13 mouse cellular contexts compared by ENCODE assay signal in genomic region chr8:12811231-12811630, GRCm38 (mm10). TPM values are rescaled to one million over a fixed set of nuclear protein-coding genes. Genes with fewer than 3 reads are reported as not detected.
DNase-seq lines count a peak whose midpoint lies in the region; ATAC-seq and TF ChIP-seq lines count a peak whose summit lies in the region.
"Had no signal": no experiment of that assay in that cellular context is flagged by ENCODE, and none has a peak within 500 bp of the region (broad histone marks: within the 10 kb centered on the region; RNA-seq: fewer than 3 reads in every experiment).

No protein-coding gene starts in this region.

- H3K27ac ChIP-seq in gastrocnemius, adult 2 months, result no peak overlapping the region
- H3K27ac ChIP-seq in lung, embryonic 14.5 days (ENCODE audit: low read depth), result no peak overlapping the region
- no peak overlapping the region for H3K27ac ChIP-seq in ES-E14 (ENCODE audit: insufficient read depth, low read depth, low read length, poor library complexity, severe bottlenecking)
- H3K27ac ChIP-seq: hindbrain, embryonic 10.5 days had no signal

- no peaks in the 10 kb centered on the region for H3K4me1 ChIP-seq in lung, embryonic 14.5 days (ENCODE audit: insufficient read depth)
- H3K4me1 ChIP-seq in ES-E14 (ENCODE audit: control insufficient read depth in 2 of 2, insufficient read depth in 2 of 2, low read length in 2 of 2, poor library complexity in 1 of 2), result no peaks in the 10 kb centered on the region

- intact Hi-C loops in gastrocnemius, adult 2 months (cut with DNase I), result loop anchor here (5.0 kb wide), 2 partner anchors 54 to 134 kb away; partner anchors contain the start of gene Atp11a

- H3K9me3 ChIP-seq in lung, embryonic 14.5 days (ENCODE audit: low read depth, low read length), result no peaks in the 10 kb centered on the region
- H3K9me3 ChIP-seq in ES-E14 (ENCODE audit: control insufficient read depth, insufficient read depth, low read depth, low read length), result no peaks in the 10 kb centered on the region
- H3K9me3 ChIP-seq: hindbrain, embryonic 10.5 days had no signal

- H3K4me3 ChIP-seq in gastrocnemius, adult 2 months, result no peak overlapping the region
- H3K4me3 ChIP-seq in lung, embryonic 14.5 days (ENCODE audit: low read depth, low read length), result no peak overlapping the region
- H3K4me3 ChIP-seq in ES-E14 (ENCODE audit: insufficient read depth in 1 of 2, low read depth in 1 of 2, low read length in 2 of 2, poor library complexity in 1 of 2, severe bottlenecking in 1 of 2), result no peak overlapping the region
- H3K4me3 ChIP-seq: hindbrain, embryonic 10.5 days had no signal

- H3K9ac ChIP-seq in lung, embryonic 14.5 days, result no peak overlapping the region
- no peak overlapping the region for H3K9ac ChIP-seq in ES-E14 (ENCODE audit: insufficient read depth, low read depth, low read length, poor library complexity, severe bottlenecking)

- no peak overlapping the region for H3K4me2 ChIP-seq in lung, embryonic 14.5 days

- H3K27me3 ChIP-seq in lung, embryonic 14.5 days (ENCODE audit: insufficient read depth, low read length), result no peaks in the 10 kb centered on the region

- peaks cover 19% of the 10 kb centered on the region for H3K36me3 ChIP-seq in lung, embryonic 14.5 days (ENCODE audit: insufficient read depth)
- H3K36me3 ChIP-seq in ES-E14 (ENCODE audit: control insufficient read depth, insufficient read depth, low read length, poor library complexity, severe bottlenecking), result peaks cover 4% of the 10 kb centered on the region; the same call in 1 of the 2 replicates

- WGBS in lung, embryonic 14.5 days, result 44% methylated on average over 6 of the region's 6 CpGs

- ATAC-seq in lung, embryonic 14.5 days (ENCODE audit: insufficient read depth), result no peak
- ATAC-seq: forebrain, embryonic 14.5 days had no signal

- in situ Hi-C loops in ES-E14 (cut with MboI; ENCODE audit: low sequenced_read_pairs in 2 of 2, unreplicated experiment in 2 of 2), result no loop called here

- no peak for DNase-seq in gastrocnemius, adult 2 months
- DNase-seq in gastrocnemius, postnatal 10 days, result no peak
- peak; percentile 52 for DNase-seq in lung, embryonic 14.5 days
- DNase-seq in lung, postnatal 4 days, result no peak
- DNase-seq in ES-E14 (ENCODE audit: low read depth, low spot score), result peak; percentile 8
- peak; percentile 50 for DNase-seq in lung, postnatal 36 days
- DNase-seq in adrenal gland, postnatal 25 days, result no peak
- DNase-seq: embryo, embryonic 11 days; kidney, postnatal 14 days; right cerebral cortex, adult 18-20 months; thymus, postnatal 4 days had no signal

- peak; percentile 62 for TF ChIP-seq CTCF in gastrocnemius, adult 2 months (IDR thresholded peaks at IDR 0.05)
- peak; percentile 39; the same call in 1 of the 2 replicates for TF ChIP-seq CTCF in lung, embryonic 14.5 days (IDR thresholded peaks at IDR 0.05; ENCODE audit: low read depth)

TF ChIP-seq in ES-E14, 5 proteins besides CTCF, POLR2A, EP300 and RAD21:
- no peak for TF ChIP-seq HCFC1 (IDR thresholded peaks at IDR 0.05; ENCODE audit: borderline replicate concordance, insufficient read depth, low read length)
- no peak for TF ChIP-seq ZNF384 (IDR thresholded peaks at IDR 0.05; ENCODE audit: low read depth, low read length)
- TF ChIP-seq MAFK (IDR thresholded peaks at IDR 0.05; ENCODE audit: insufficient read depth, low read depth, low read length), result no peak
- no peak for TF ChIP-seq CHD2 (IDR thresholded peaks at IDR 0.05; ENCODE audit: low read depth, low read length)
- no peak for TF ChIP-seq ZC3H11A (IDR thresholded peaks at IDR 0.05; ENCODE audit: borderline replicate concordance, low read depth, low read length)
TF ChIP-seq in ES-E14: peak in this region for 0.

RNA-seq across cellular contexts. Expression of gene Atp11a, which starts 54.4 kb away (rescaled TPM):
- total RNA-seq in gastrocnemius, adult 2 months (2021), result 10 to 100 TPM; 27.1 to 30.9 TPM
- total RNA-seq in gastrocnemius, postnatal 10 days (2021), result 10 to 100 TPM; 22.9 to 28.4 TPM
- 23.2 and 26.7 TPM in 2 replicates for polyA plus RNA-seq in lung, embryonic 14.5 days (2014; fragmentation: Nextera tagmentation; extraction: Ambion mirVana)
- total RNA-seq in ES-E14 (2012; rRNA removed), result 65.9 and 113 TPM in 2 replicates
- total RNA-seq in adrenal gland, postnatal 25 days (2021), result 131 and 173 TPM in 2 replicates

Comparison
In these comparisons a context has a peak if more than half of its experiments do, and no peak if none do; other contexts are left out.
1. DNase-seq: peak in lung, embryonic 14.5 days (single experiment), ES-E14 (single experiment) and lung, postnatal 36 days (single experiment); none in gastrocnemius, adult 2 months (single experiment), gastrocnemius, postnatal 10 days (single experiment), lung, postnatal 4 days (0 of 2) and adrenal gland, postnatal 25 days (single experiment).